ENCODE assay signal across 11 mouse cellular contexts in the genomic region with DNA sequence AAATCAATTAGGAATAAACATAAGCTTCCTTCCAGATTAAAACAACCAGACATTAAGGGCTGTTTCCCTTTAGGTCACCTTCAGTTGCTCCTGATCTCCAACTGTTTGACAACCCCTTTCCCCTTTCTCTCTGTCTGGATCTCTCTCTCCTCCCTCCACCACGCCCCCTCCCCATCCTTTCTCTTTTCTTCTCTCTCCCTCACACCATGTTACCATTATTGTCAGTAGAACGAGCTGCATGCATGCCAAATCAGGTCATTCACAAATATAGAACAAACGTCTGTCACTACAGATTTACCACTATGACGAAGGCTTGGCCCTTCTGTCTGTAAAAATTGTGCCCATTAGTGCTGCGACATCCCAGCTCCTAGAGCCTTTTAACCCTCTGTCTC.
DNase-seq lines count a peak whose midpoint lies in the region; ATAC-seq lines count a peak whose summit lies in the region.
"Had no signal": no experiment of that assay in that cellular context is flagged by ENCODE, and none has a peak within 500 bp of the region (broad histone marks: within the 10 kb centered on the region; RNA-seq: fewer than 3 reads in every experiment).

No protein-coding gene starts in this region.

- H3K9me3 ChIP-seq in embryonic facial prominence, embryonic 10.5 days = no peaks in the 10 kb centered on the region
- no peaks in the 10 kb centered on the region for H3K9me3 ChIP-seq in hindbrain, embryonic 16.5 days (ENCODE audit: control insufficient read depth, low read length)
- H3K9me3 ChIP-seq: embryonic facial prominence, embryonic 12.5 days; limb, embryonic 10.5 days; lung, embryonic 15.5 days had no signal

- no peaks in the 10 kb centered on the region for H3K36me3 ChIP-seq in embryonic facial prominence, embryonic 10.5 days (replicated peaks)
- no peaks in the 10 kb centered on the region for H3K36me3 ChIP-seq in hindbrain, embryonic 16.5 days (ENCODE audit: control insufficient read depth, insufficient read depth, low read length)
- H3K36me3 ChIP-seq: embryonic facial prominence, embryonic 12.5 days; limb, embryonic 10.5 days; lung, embryonic 15.5 days had no signal

- ATAC-seq in hindbrain, embryonic 16.5 days = 0 out of 2 replicates have a peak, but pooled peaks have one; percentile 50

- no peak overlapping the region for H3K4me3 ChIP-seq in embryonic facial prominence, embryonic 10.5 days
- H3K4me3 ChIP-seq in hindbrain, embryonic 16.5 days (ENCODE audit: low read length) = no peak overlapping the region
- H3K4me3 ChIP-seq: embryonic facial prominence, embryonic 12.5 days; limb, embryonic 10.5 days; lung, embryonic 15.5 days had no signal

- peak; percentile 35 to 72 for DNase-seq in layer of hippocampus, postnatal 14 days (ENCODE audit: low spot score in 2 of 2)
- DNase-seq in layer of hippocampus, adult 8-10 months (ENCODE audit: low spot score in 2 of 2) = no peak
- no peak for DNase-seq in embryonic facial prominence, embryonic 10.5 days (ENCODE audit: low spot score)
- DNase-seq in frontal cortex, adult 2 months (ENCODE audit: extremely low spot score in 1 of 2, low spot score in 1 of 2) = no peak
- DNase-seq in adrenal gland, adult 2 months = no peak
- no peak for DNase-seq in spleen, adult 12 weeks (ENCODE audit: low spot score)
- DNase-seq in B cell, adult 2 months = no peak

- H3K4me2 ChIP-seq in hindbrain, embryonic 16.5 days (ENCODE audit: low read length) = no peak overlapping the region
- H3K4me2 ChIP-seq: embryonic facial prominence, embryonic 12.5 days; lung, embryonic 15.5 days had no signal

- 23% methylated on average over 5 of the region's 5 CpGs for WGBS in embryonic facial prominence, embryonic 10.5 days
- WGBS in hindbrain, embryonic 16.5 days = 9% methylated on average over 5 of the region's 5 CpGs

- H3K9ac ChIP-seq in hindbrain, embryonic 16.5 days (ENCODE audit: low read depth, low read length) = no peak overlapping the region
- H3K9ac ChIP-seq: embryonic facial prominence, embryonic 12.5 days; lung, embryonic 15.5 days had no signal

- peaks cover 10% of the 10 kb centered on the region; the same call in 1 of the 2 replicates for H3K27me3 ChIP-seq in embryonic facial prominence, embryonic 10.5 days (replicated peaks; ENCODE audit: low read depth, poor library complexity, severe bottlenecking)
- no peaks in the 10 kb centered on the region for H3K27me3 ChIP-seq in hindbrain, embryonic 16.5 days (replicated peaks; ENCODE audit: control insufficient read depth, insufficient read depth, low read length)
- H3K27me3 ChIP-seq: embryonic facial prominence, embryonic 12.5 days; lung, embryonic 15.5 days had no signal

- peaks cover 33% of the 10 kb centered on the region for H3K4me1 ChIP-seq in embryonic facial prominence, embryonic 10.5 days
- peaks cover 6% of the 10 kb centered on the region for H3K4me1 ChIP-seq in hindbrain, embryonic 16.5 days (ENCODE audit: control insufficient read depth, insufficient read depth, low read depth, low read length)

- 0 out of 2 replicates have a peak overlapping the region, but pooled peaks have one; percentile 7 for H3K27ac ChIP-seq in embryonic facial prominence, embryonic 10.5 days (replicated peaks)
- no peak overlapping the region; the same call in 1 of the 2 replicates for H3K27ac ChIP-seq in hindbrain, embryonic 16.5 days (ENCODE audit: low read depth, low read length)
- H3K27ac ChIP-seq: embryonic facial prominence, embryonic 12.5 days; limb, embryonic 10.5 days; lung, embryonic 15.5 days had no signal

Comparison
In these comparisons a context has a peak if more than half of its experiments do, and no peak if none do; other contexts are left out.
1. DNase-seq: peak in layer of hippocampus, postnatal 14 days (2 of 2); none in layer of hippocampus, adult 8-10 months (0 of 2), embryonic facial prominence, embryonic 10.5 days (single experiment), frontal cortex, adult 2 months (0 of 2), adrenal gland, adult 2 months (single experiment), spleen, adult 12 weeks (single experiment) and B cell, adult 2 months (0 of 2).